Mouse (Mus musculus): ENCODE results near the gene A930004D18Rik. TPM values are rescaled to one million over a fixed set of nuclear protein-coding genes. Genes with fewer than 3 reads are reported as not detected.
A peak's percentile ranks its signal among the peaks of the same experiment; 100 is the strongest.

Gene A930004D18Rik
- total and polyA plus RNA-seq, 3 experiments: 0.39 to 1.8 TPM; not detected in 1

- H3K9me3 ChIP-seq (replicated peaks; ENCODE audit: insufficient read depth, low read length): no peaks in the 10 kb centered on the region
- H3K27ac ChIP-seq (ENCODE audit: control insufficient read depth, low read depth, low read length): no peak overlapping the region
- peaks cover 0 to 2% of the 10 kb centered on the region in 2 experiments; a peak in 1 of 4 replicates for H3K27me3 ChIP-seq (ENCODE audit: control insufficient read depth in 1 of 2, insufficient read depth in 2 of 2, low read length in 2 of 2)
- TF ChIP-seq GATA1 (IDR thresholded peaks at IDR 0.05; ENCODE audit: low read depth, low read length): no peak
- TF ChIP-seq BHLHE40 (IDR thresholded peaks at IDR 0.05; ENCODE audit: borderline replicate concordance, low read depth, low read length): no peak
- TF ChIP-seq MXI1 (IDR thresholded peaks at IDR 0.05; ENCODE audit: low read depth, low read length): no peak
- H3K36me3 ChIP-seq (ENCODE audit: control insufficient read depth in 1 of 2, insufficient read depth in 2 of 2, low read length in 2 of 2): no peaks in the 10 kb centered on the region
- H3K4me1 ChIP-seq (ENCODE audit: control insufficient read depth in 1 of 2, insufficient read depth in 2 of 2, low read length in 2 of 2): peaks cover 0 to 5% of the 10 kb centered on the region in 2 experiments; a peak in 1 of 4 replicates
- DNase-seq (ENCODE audit: low read depth, low spot score): no peak
- no peak overlapping the region for H3K9ac ChIP-seq (ENCODE audit: control insufficient read depth, low read depth, low read length, poor library complexity, severe bottlenecking)
- H3K79me2 ChIP-seq (ENCODE audit: control insufficient read depth, insufficient read depth, low read length, poor library complexity): no peaks in the 10 kb centered on the region
- no peak overlapping the region for H3K4me3 ChIP-seq (ENCODE audit: control insufficient read depth in 1 of 2, insufficient read depth in 1 of 2, low read depth in 2 of 2, low read length in 2 of 2)
These were observed 14.7 kb downstream of the A930004D18Rik start for GRCm38 (mm10) chr2:18022886-18023285.

DNA sequence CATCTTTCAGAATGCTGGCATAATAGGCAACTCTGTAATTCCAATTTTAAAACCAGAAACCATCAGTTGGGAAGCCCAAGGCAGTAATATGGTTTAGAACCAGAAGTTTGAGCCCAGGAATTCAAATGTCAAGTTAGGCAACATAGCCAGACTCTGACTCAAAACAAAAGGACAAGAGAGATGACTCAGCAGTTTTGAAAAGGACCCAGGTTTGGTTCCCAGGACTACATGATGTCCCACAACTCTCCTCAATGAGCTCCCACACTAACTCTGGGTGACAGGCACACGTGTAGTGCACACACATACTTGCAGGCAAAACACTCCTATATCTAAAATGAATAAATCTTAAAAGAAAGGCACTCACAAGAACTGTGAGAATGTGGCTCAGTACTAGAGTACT lies 18.4 kb downstream of the A930004D18Rik start:
- no peak overlapping the region for H3K27ac ChIP-seq (ENCODE audit: control insufficient read depth, low read depth, low read length)
- H3K9me3 ChIP-seq (replicated peaks; ENCODE audit: insufficient read depth, low read length): no peaks in the 10 kb centered on the region
- no peaks in the 10 kb centered on the region for H3K4me1 ChIP-seq (ENCODE audit: control insufficient read depth in 1 of 2, insufficient read depth in 2 of 2, low read length in 2 of 2)
- H3K79me2 ChIP-seq (ENCODE audit: control insufficient read depth, insufficient read depth, low read length, poor library complexity): no peaks in the 10 kb centered on the region
- H3K36me3 ChIP-seq (ENCODE audit: control insufficient read depth in 1 of 2, insufficient read depth in 2 of 2, low read length in 2 of 2): no peaks in the 10 kb centered on the region
- peaks cover 0 to 2% of the 10 kb centered on the region in 2 experiments; a peak in 1 of 4 replicates for H3K27me3 ChIP-seq (ENCODE audit: control insufficient read depth in 1 of 2, insufficient read depth in 2 of 2, low read length in 2 of 2)
- no peak for DNase-seq (ENCODE audit: low read depth, low spot score)
- no peak for TF ChIP-seq TBP (IDR thresholded peaks at IDR 0.05; ENCODE audit: low read depth, low read length)
- TF ChIP-seq MAFK (IDR thresholded peaks at IDR 0.05; ENCODE audit: borderline replicate concordance, low read depth, low read length): peak; percentile 59; the same call in 1 of the 2 replicates
- H3K4me3 ChIP-seq (ENCODE audit: control insufficient read depth in 1 of 2, insufficient read depth in 1 of 2, low read depth in 2 of 2, low read length in 2 of 2): no peak overlapping the region
- no peak overlapping the region for H3K9ac ChIP-seq (ENCODE audit: control insufficient read depth, low read depth, low read length, poor library complexity, severe bottlenecking)

DNA sequence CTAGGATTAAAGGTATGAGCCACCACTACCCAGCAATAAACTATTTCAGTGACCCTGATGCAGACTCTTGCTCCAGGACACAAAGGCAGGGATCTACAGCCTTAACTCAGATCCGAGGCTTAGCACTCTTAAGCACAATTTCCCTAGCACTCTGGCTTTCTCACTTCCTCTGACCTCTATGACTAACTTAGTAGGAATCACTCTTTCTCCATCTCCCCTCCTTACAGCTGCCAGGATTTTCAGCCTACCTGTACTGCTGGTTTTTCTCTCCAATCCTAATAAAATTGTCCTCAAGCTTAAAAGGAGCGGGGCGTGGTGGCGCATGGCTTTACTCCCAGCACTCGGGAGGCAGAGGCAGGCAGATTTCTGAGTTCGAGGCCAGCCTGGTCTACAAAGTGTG lies 20.2 kb downstream of the A930004D18Rik start:
- no peaks in the 10 kb centered on the region for H3K36me3 ChIP-seq (ENCODE audit: control insufficient read depth in 1 of 2, insufficient read depth in 2 of 2, low read length in 2 of 2)
- H3K9ac ChIP-seq (ENCODE audit: control insufficient read depth, low read depth, low read length, poor library complexity, severe bottlenecking): no peak overlapping the region
- no peaks in the 10 kb centered on the region for H3K27me3 ChIP-seq (ENCODE audit: control insufficient read depth in 1 of 2, insufficient read depth in 2 of 2, low read length in 2 of 2)
- no peak for DNase-seq (ENCODE audit: low read depth, low spot score)
- no peak overlapping the region for H3K27ac ChIP-seq (ENCODE audit: control insufficient read depth, low read depth, low read length)
- no peak overlapping the region for H3K4me3 ChIP-seq (ENCODE audit: control insufficient read depth in 1 of 2, insufficient read depth in 1 of 2, low read depth in 2 of 2, low read length in 2 of 2)
- TF ChIP-seq POLR2AphosphoS5 (IDR thresholded peaks at IDR 0.05; ENCODE audit: borderline replicate concordance, low read depth, low read length) (no peak), CHD2 (IDR thresholded peaks at IDR 0.05; ENCODE audit: low read length) (no peak), CTCF (IDR thresholded peaks at IDR 0.05 in 2 of 3, conservative IDR thresholded peaks at IDR 0.05 in 1 of 3; ENCODE audit: control insufficient read depth in 1 of 3, insufficient read depth in 1 of 3, low read depth in 2 of 3, low read length in 3 of 3, poor library complexity in 1 of 3, severe bottlenecking in 1 of 3) (no peak), MXI1 (IDR thresholded peaks at IDR 0.05; ENCODE audit: low read depth, low read length) (no peak), KAT2A (conservative IDR thresholded peaks at IDR 0.05; ENCODE audit: low read depth, low read length) (no peak), POLR2A (IDR thresholded peaks at IDR 0.05; ENCODE audit: control insufficient read depth in 1 of 2, insufficient read depth in 1 of 2, low read depth in 1 of 2, low read length in 2 of 2, poor library complexity in 1 of 2) (no peak), TAL1 (IDR thresholded peaks at IDR 0.05; ENCODE audit: low read length) (no peak), USF1 (IDR thresholded peaks at IDR 0.05; ENCODE audit: low read depth, low read length) (no peak), ETS1 (IDR thresholded peaks at IDR 0.05; ENCODE audit: low read depth, low read length) (no peak)
- no peaks in the 10 kb centered on the region for H3K4me1 ChIP-seq (ENCODE audit: control insufficient read depth in 1 of 2, insufficient read depth in 2 of 2, low read length in 2 of 2)
- H3K9me3 ChIP-seq (replicated peaks; ENCODE audit: insufficient read depth, low read length): no peaks in the 10 kb centered on the region
- no peaks in the 10 kb centered on the region for H3K79me2 ChIP-seq (ENCODE audit: control insufficient read depth, insufficient read depth, low read length, poor library complexity)
